Mouse (Mus musculus) gastrocnemius, adult 2 months (tissue): ENCODE measurements at regions not wholly inside any gene's neighbourhood (a gene's known extent, or its start where the extent isn't known, plus 50 kb on each side); places are given as distances from the start of the nearest gene placed in this dataset.

Source experiments
- DNase-seq: peaks from one replicate; pipeline ENCODE4 v3.0.0; 2022
- H3K27ac ChIP-seq: fragments of 200-600 bp; 2 replicates; pipeline ENCODE4 v1.8.1; 2022; ENCODE audit warnings: mild to moderate bottlenecking
- H3K4me3 ChIP-seq: fragments of 200-600 bp; 2 replicates; pipeline ENCODE4 v1.8.1; 2022; ENCODE audit warnings: mild to moderate bottlenecking, moderate library complexity
- CTCF ChIP-seq: fragments of 200-600 bp; IDR thresholded peaks from 2 replicates; pipeline ENCODE4 v1.8.1; 2022; ENCODE audit warnings: antibody characterized with exemption, mild to moderate bottlenecking, moderate library complexity
- intact Hi-C: fragments of 180-260 bp; cut with DNase I; formaldehyde crosslinking; loops from one replicate; pipeline ENCODE4 v1.15.1; 2025

GRCm38 (mm10) chr2:45287530-45288009 lies 170.4 kb upstream of the Zeb2 start:
- DNase-seq: no peak
- Histone ChIP-seq H3K4me3 (no peak overlapping the region), H3K27ac (no peak overlapping the region)
- intact Hi-C loops: no loop called here
- no peak for TF ChIP-seq CTCF

GRCm38 (mm10) chr2:45283811-45284210 lies 166.6 kb upstream of the Zeb2 start:
- no peak overlapping the region for H3K27ac ChIP-seq
- DNase-seq: no peak
- H3K4me3 ChIP-seq: no peak overlapping the region
- intact Hi-C loops: loop anchor here (5.0 kb wide), 1 partner anchor 167 kb away; the partner anchor contains the start of gene Zeb2
- TF ChIP-seq CTCF: no peak

GRCm38 (mm10) chr2:45279490-45279889 lies 162.3 kb upstream of the Zeb2 start:
- DNase-seq: no peak
- no peak for TF ChIP-seq CTCF
- intact Hi-C loops: loop anchor here (5.0 kb wide), 1 partner anchor 82 kb away; no protein-coding TSS in a partner anchor

GRCm38 (mm10) chr2:45277602-45278001 lies 160.4 kb upstream of the Zeb2 start:
- DNase-seq: no peak
- H3K4me3 ChIP-seq: no peak overlapping the region
- H3K27ac ChIP-seq: no peak overlapping the region
- no peak for TF ChIP-seq CTCF
- intact Hi-C loops: loop anchor here (5.0 kb wide), 1 partner anchor 80 kb away; no protein-coding TSS in a partner anchor

More at GRCm38 (mm10) chr2:45279490-45279889, 162.3 kb upstream of the Zeb2 start:
- no peak overlapping the region for H3K4me3 ChIP-seq
- H3K27ac ChIP-seq: no peak overlapping the region

- no peak overlapping the region for H3K27ac ChIP-seq
- H3K4me3 ChIP-seq: no peak overlapping the region
- intact Hi-C loops: loop anchor here (5.0 kb wide), 1 partner anchor 79 kb away; no protein-coding TSS in a partner anchor
- no peak for DNase-seq
- TF ChIP-seq CTCF: no peak
Observed at GRCm38 (mm10) chr2:45276703-45277102, 159.5 kb upstream of the Zeb2 start.

GRCm38 (mm10) chr2:45270035-45270434 lies 152.8 kb upstream of the Zeb2 start:
- intact Hi-C loops: no loop called here
- no peak for TF ChIP-seq CTCF
- Histone ChIP-seq H3K27ac (no peak overlapping the region), H3K4me3 (no peak overlapping the region)
- peak; percentile 24 for DNase-seq

GRCm38 (mm10) chr2:45265819-45266218 lies 148.6 kb upstream of the Zeb2 start:
- no peak for TF ChIP-seq CTCF
- no peak overlapping the region for H3K4me3 ChIP-seq
- no peak for DNase-seq
- H3K27ac ChIP-seq: no peak overlapping the region
- intact Hi-C loops: no loop called here

- no peak for TF ChIP-seq CTCF
- DNase-seq: no peak
- intact Hi-C loops: no loop called here
- Histone ChIP-seq H3K27ac (no peak overlapping the region), H3K4me3 (no peak overlapping the region)
Observed at GRCm38 (mm10) chr2:45261949-45262348, 144.8 kb upstream of the Zeb2 start.

GRCm38 (mm10) chr2:45258897-45259296 lies 141.7 kb upstream of the Zeb2 start:
- no peak overlapping the region for H3K27ac ChIP-seq
- TF ChIP-seq CTCF: no peak
- H3K4me3 ChIP-seq: no peak overlapping the region
- intact Hi-C loops: no loop called here
- no peak for DNase-seq

- intact Hi-C loops: no loop called here
- TF ChIP-seq CTCF: no peak
- no peak for DNase-seq
- Histone ChIP-seq H3K27ac (no peak overlapping the region), H3K4me3 (no peak overlapping the region)
Observed at GRCm38 (mm10) chr2:45256373-45256772, 139.2 kb upstream of the Zeb2 start.

- intact Hi-C loops: no loop called here
- TF ChIP-seq CTCF: no peak
- Histone ChIP-seq H3K4me3 (no peak overlapping the region), H3K27ac (no peak overlapping the region)
- DNase-seq: no peak
Observed at GRCm38 (mm10) chr2:45253936-45254335, 136.7 kb upstream of the Zeb2 start.

- no peak for TF ChIP-seq CTCF
- Histone ChIP-seq H3K4me3 (no peak overlapping the region), H3K27ac (no peak overlapping the region)
- intact Hi-C loops: no loop called here
- no peak for DNase-seq
Observed at GRCm38 (mm10) chr2:45252321-45252720, 135.1 kb upstream of the Zeb2 start.

GRCm38 (mm10) chr2:45249658-45250057 lies 132.5 kb upstream of the Zeb2 start:
- no peak for DNase-seq
- no peak for TF ChIP-seq CTCF
- intact Hi-C loops: no loop called here
- H3K4me3 ChIP-seq: no peak overlapping the region
- no peak overlapping the region for H3K27ac ChIP-seq

GRCm38 (mm10) chr2:45246061-45246945 lies 129.1 kb upstream of the Zeb2 start:
- DNase-seq: peak; percentile 21

More at GRCm38 (mm10) chr2:45246061-45246945, 129.1 kb upstream of the Zeb2 start:
- Histone ChIP-seq H3K4me3 (no peak overlapping the region), H3K27ac (peak overlapping the region; percentile 40; the same call in 1 of the 2 replicates)
- no peak for TF ChIP-seq CTCF
- intact Hi-C loops: no loop called here
